Mouse (Mus musculus) CH12.LX (cell line): ENCODE results near the gene Bend3. TPM values are rescaled to one million over a fixed set of nuclear protein-coding genes. Genes with fewer than 3 reads are reported as not detected.

ENCODE experiments used
- DNase-seq: peaks from one replicate; pipeline ENCODE4 v3.0.0-alpha.2; 2013; ENCODE audit errors: extremely low read depth
- H3K27ac ChIP-seq: 2 replicates; pipeline ENCODE4 v1.5.1; 2012; ENCODE audit warnings: low read depth, mild to moderate bottlenecking, control low read depth, moderate library complexity; ENCODE audit not compliant: insufficient read depth
- H3K27me3 ChIP-seq: replicated peaks from 2 replicates; pipeline ENCODE3; 2012; ENCODE audit warnings: inconsistent platforms
- H3K36me3 ChIP-seq, 2 experiments: replicated peaks in 1 of 2; 2 replicates each; pipeline versions ENCODE3 to v1.6.1; 2012; ENCODE audit warnings: inconsistent platforms in 1 of 2, low read length in 1 of 2, mild to moderate bottlenecking in 1 of 2, mixed read lengths in 1 of 2, moderate library complexity in 1 of 2; ENCODE audit not compliant: control insufficient read depth in 1 of 2, insufficient read depth in 1 of 2
- H3K4me1 ChIP-seq, 2 experiments: 2 replicates each; pipeline ENCODE4 v1.6.1; 2012; ENCODE audit warnings: inconsistent platforms in 1 of 2, moderate library complexity in 1 of 2; ENCODE audit not compliant: insufficient read depth in 2 of 2, control insufficient read depth in 1 of 2
- H3K4me2 ChIP-seq: 2 replicates; pipeline ENCODE4 v1.6.1; 2012; ENCODE audit warnings: low read depth, mild to moderate bottlenecking, control low read depth; ENCODE audit not compliant: poor library complexity, insufficient read depth, severe bottlenecking
- H3K4me3 ChIP-seq, 3 experiments: fragments of 150-350 bp in 1 of 3; sonication (generic) in 1 of 3; replicated peaks in 1 of 3; 2 replicates each; pipeline versions ENCODE3 to v1.5.1; 2011 to 2012; ENCODE audit warnings: low read depth in 2 of 3, low read length in 2 of 3, mild to moderate bottlenecking in 2 of 3, moderate library complexity in 2 of 3, control low read depth in 1 of 3, improper control_type of control experiment in 1 of 3, inconsistent platforms in 1 of 3, mixed read lengths in 1 of 3; ENCODE audit not compliant: poor library complexity in 1 of 3
- H3K79me2 ChIP-seq: replicated peaks from 2 replicates; pipeline ENCODE4 v1.6.1; 2012; ENCODE audit warnings: mild to moderate bottlenecking, moderate library complexity; ENCODE audit not compliant: control insufficient read depth, poor library complexity, insufficient read depth, severe bottlenecking; ENCODE audit errors: extremely low read depth
- H3K9ac ChIP-seq: 2 replicates; pipeline ENCODE4 v1.6.1; 2012; ENCODE audit warnings: low read depth, mild to moderate bottlenecking, control low read depth, moderate library complexity; ENCODE audit not compliant: insufficient read depth
- H3K9me3 ChIP-seq: replicated peaks from 2 replicates; pipeline ENCODE3; 2012; ENCODE audit warnings: low read length, inconsistent platforms, mixed read lengths
- CHD2 ChIP-seq: IDR thresholded peaks from 2 replicates; pipeline ENCODE4 v1.6.1; 2011; ENCODE audit warnings: low read length, improper control_type of control experiment
- ELF1 ChIP-seq: IDR thresholded peaks from 2 replicates; pipeline ENCODE4 v1.6.1; 2014; ENCODE audit warnings: low read depth, mild to moderate bottlenecking, inconsistent platforms, low read length, improper control_type of control experiment
- EP300 ChIP-seq: IDR thresholded peaks from 2 replicates; pipeline ENCODE4 v1.6.1; 2011; ENCODE audit warnings: low read length, improper control_type of control experiment
- HCFC1 ChIP-seq: IDR thresholded peaks from 2 replicates; pipeline ENCODE4 v1.6.1; 2012; ENCODE audit warnings: low read depth, mild to moderate bottlenecking, inconsistent platforms, low read length, improper control_type of control experiment
- JUND ChIP-seq: conservative IDR thresholded peaks from 2 replicates; pipeline ENCODE4 v1.6.1; 2011; ENCODE audit warnings: low read depth, low read length, improper control_type of control experiment
- KAT2A ChIP-seq: IDR thresholded peaks from 2 replicates; pipeline ENCODE4 v1.6.1; 2012; ENCODE audit warnings: low read length, improper control_type of control experiment, inconsistent platforms; ENCODE audit not compliant: insufficient replicate concordance
- MAFK ChIP-seq: IDR thresholded peaks from 2 replicates; pipeline ENCODE4 v1.6.1; 2011; ENCODE audit warnings: low read length, improper control_type of control experiment; ENCODE audit not compliant: insufficient replicate concordance
- MAX ChIP-seq: IDR thresholded peaks from 2 replicates; pipeline ENCODE4 v1.6.1; 2011; ENCODE audit warnings: low read length, improper control_type of control experiment
- MAZ ChIP-seq: IDR thresholded peaks from 2 replicates; pipeline ENCODE4 v1.6.1; 2012; ENCODE audit warnings: low read depth, mild to moderate bottlenecking, inconsistent platforms, low read length, improper control_type of control experiment, moderate library complexity
- MEF2A ChIP-seq: IDR thresholded peaks from 2 replicates; pipeline ENCODE4 v1.6.1; 2014; ENCODE audit warnings: low read depth, mild to moderate bottlenecking, inconsistent platforms, low read length, improper control_type of control experiment, borderline replicate concordance
- MXI1 ChIP-seq: IDR thresholded peaks from 2 replicates; pipeline ENCODE4 v1.6.1; 2011; ENCODE audit warnings: mild to moderate bottlenecking, low read depth, low read length, improper control_type of control experiment
- MYC ChIP-seq: IDR thresholded peaks from 2 replicates; pipeline ENCODE4 v1.6.1; 2011; ENCODE audit warnings: low read depth, mild to moderate bottlenecking, improper control_type of control experiment, low read length
- NRF1 ChIP-seq: IDR thresholded peaks from 2 replicates; pipeline ENCODE4 v1.6.1; 2014; ENCODE audit warnings: low read depth, mild to moderate bottlenecking, inconsistent platforms, low read length, improper control_type of control experiment, moderate library complexity
- POLR2A ChIP-seq: IDR thresholded peaks from 2 replicates; pipeline ENCODE4 v1.6.1; 2011; ENCODE audit warnings: low read depth, mild to moderate bottlenecking, improper control_type of control experiment, low read length
- POLR2AphosphoS2 ChIP-seq: IDR thresholded peaks from 2 replicates; pipeline ENCODE4 v1.6.1; 2011; ENCODE audit warnings: low read depth, low read length, improper control_type of control experiment
- SMC3 ChIP-seq: IDR thresholded peaks from 2 replicates; pipeline ENCODE4 v1.6.1; 2011; ENCODE audit warnings: low read depth, low read length, improper control_type of control experiment
- TBP ChIP-seq: conservative IDR thresholded peaks from 2 replicates; pipeline ENCODE4 v1.6.1; 2011; ENCODE audit warnings: low read depth, low read length, improper control_type of control experiment
- TCF12 ChIP-seq: IDR thresholded peaks from 2 replicates; pipeline ENCODE4 v1.6.1; 2014; ENCODE audit warnings: low read depth, mild to moderate bottlenecking, inconsistent platforms, low read length, improper control_type of control experiment
- UBTF ChIP-seq: IDR thresholded peaks from 2 replicates; pipeline ENCODE4 v1.6.1; 2012; ENCODE audit warnings: low read depth, mild to moderate bottlenecking, inconsistent platforms, low read length, improper control_type of control experiment, moderate library complexity
- dilution Hi-C: fragments of 300-500 bp; cut with MboI; formaldehyde crosslinking; loops from 2 replicates; pipeline ENCODE4 v1.14.3; 2020; ENCODE audit warnings: low sequenced_read_pairs; ENCODE audit not compliant: extremely low pct_unique_long_range_greater_than_20kb, extremely low pct_ligation_motif_present
- in situ Hi-C: fragments of 300-500 bp; cut with MboI; formaldehyde crosslinking; loops from 3 replicates; pipeline ENCODE4 v1.14.3; 2019; ENCODE audit warnings: low sequenced_read_pairs, low pct_ligation_motif_present, low pct_unique_long_range_greater_than_20kb, mixed read lengths
- polyA plus RNA-seq: library from polyadenylated mRNA; unstranded; fragments of >175 nt; gene quantifications from 2 replicates; pipeline ENCODE4 v1.2.1, GENCODE M21; 2012; ENCODE audit warnings: low read depth; ENCODE audit not compliant: insufficient read length
- total RNA-seq, 2 experiments: library from RNA; depleted of rRNA; stranded (reverse); fragments of 300-350 nt in 1 of 2; fragments of >200 nt in 1 of 2; gene quantifications; 2 replicates each; pipeline ENCODE4 v1.2.3; 2012 to 2014

The Bend3 gene
- total and polyA plus RNA-seq, 3 experiments, result 7.4 to 18.9 (median 8.7) TPM

DNA sequence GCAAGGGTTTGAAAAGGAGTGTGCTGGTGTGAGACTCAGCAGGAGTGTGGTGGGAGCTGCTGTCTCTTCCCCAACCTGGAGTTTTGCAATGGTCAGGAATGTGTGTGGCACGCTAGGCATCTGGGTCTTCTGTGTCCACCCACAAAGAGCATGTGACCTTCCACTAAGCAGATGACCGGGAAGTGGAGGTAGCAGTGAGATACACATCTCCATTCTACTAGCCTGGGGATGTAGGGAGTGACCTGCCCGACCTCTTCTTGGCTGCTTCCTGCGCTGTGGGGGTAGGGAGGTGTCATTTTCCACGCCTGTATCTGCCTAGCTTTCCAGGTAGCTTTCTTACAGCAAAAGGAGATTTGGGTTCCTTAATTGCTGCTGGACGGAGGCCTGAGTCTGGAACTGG, 10.9 kb downstream of the Bend3 start:
- H3K36me3 ChIP-seq, result peaks cover 3 to 27% of the 10 kb centered on the region in 2 experiments
- H3K27me3 ChIP-seq, result no peaks in the 10 kb centered on the region
- DNase-seq, result no peak
- no peak overlapping the region for H3K27ac ChIP-seq
- no peak overlapping the region for H3K9ac ChIP-seq
- dilution Hi-C loops, result no loop called here
- H3K4me1 ChIP-seq, result peaks cover 27 to 69% of the 10 kb centered on the region in 2 experiments
- TF ChIP-seq HCFC1 (no peak), UBTF (no peak), MAZ (no peak), MXI1 (no peak), SMC3 (no peak), ELF1 (no peak), MAFK (no peak), POLR2AphosphoS2 (no peak), TBP (no peak)
- peaks cover 38% of the 10 kb centered on the region for H3K79me2 ChIP-seq
- no peaks in the 10 kb centered on the region for H3K9me3 ChIP-seq
- H3K4me2 ChIP-seq, result no peak overlapping the region
- H3K4me3 ChIP-seq, result no peak overlapping the region
- in situ Hi-C loops, result no loop called here

DNA sequence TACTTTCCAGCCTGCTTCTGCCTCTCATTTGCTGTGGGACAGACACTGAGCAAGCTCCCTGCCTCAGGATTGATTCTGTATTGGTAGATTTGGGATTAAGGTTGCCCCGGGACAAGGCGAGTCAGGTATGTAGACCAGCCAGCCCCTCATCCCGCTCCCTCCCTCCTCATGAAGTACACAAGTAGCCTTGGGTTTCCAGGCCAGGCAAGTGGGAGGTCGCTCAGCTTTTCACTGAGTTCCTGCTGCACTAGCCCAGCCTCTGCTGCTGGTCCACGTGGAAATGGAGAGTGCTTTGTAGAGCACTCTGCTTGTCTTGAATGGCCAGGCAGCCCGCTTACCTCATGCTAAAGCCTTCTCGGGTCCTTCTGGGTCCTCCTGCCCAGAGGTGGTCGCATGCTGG, 11.4 kb downstream of the Bend3 start:
- Histone ChIP-seq H3K4me3 (no peak overlapping the region), H3K4me2 (no peak overlapping the region), H3K9me3 (peaks cover under 1% of the 10 kb centered on the region), H3K27me3 (no peaks in the 10 kb centered on the region), H3K9ac (no peak overlapping the region), H3K27ac (no peak overlapping the region), H3K4me1 (peaks cover 26 to 66% of the 10 kb centered on the region in 2 experiments), H3K79me2 (peaks cover 35% of the 10 kb centered on the region), H3K36me3 (peaks cover 4 to 32% of the 10 kb centered on the region in 2 experiments)
- in situ Hi-C loops, result no loop called here
- no peak for DNase-seq
- TF ChIP-seq KAT2A (no peak), MEF2A (no peak), CHD2 (no peak), EP300 (no peak), MXI1 (no peak), JUND (no peak), MAX (no peak), NRF1 (no peak), MYC (no peak), POLR2A (no peak), TCF12 (no peak)
- dilution Hi-C loops, result no loop called here
